Mouse (Mus musculus) heart, postnatal 4 days (tissue): ENCODE results near the gene Gm11237. TPM values are rescaled to one million over a fixed set of nuclear protein-coding genes. Genes with fewer than 3 reads are reported as not detected.
"Not testable (repeated sequence)": the region's sequence is repeated elsewhere in the genome, so short reads cannot be mapped to it uniquely, and the experiment has no call there.

Experiments
- DNase-seq: peaks from one replicate; pipeline ENCODE4 v3.0.0; 2021
- total RNA-seq, 2 experiments: library from RNA; stranded (reverse); gene quantifications; 2 replicates each; pipeline ENCODE4 v1.2.3; 2021

The Gm11237 gene
- not detected for total RNA-seq

DNA sequence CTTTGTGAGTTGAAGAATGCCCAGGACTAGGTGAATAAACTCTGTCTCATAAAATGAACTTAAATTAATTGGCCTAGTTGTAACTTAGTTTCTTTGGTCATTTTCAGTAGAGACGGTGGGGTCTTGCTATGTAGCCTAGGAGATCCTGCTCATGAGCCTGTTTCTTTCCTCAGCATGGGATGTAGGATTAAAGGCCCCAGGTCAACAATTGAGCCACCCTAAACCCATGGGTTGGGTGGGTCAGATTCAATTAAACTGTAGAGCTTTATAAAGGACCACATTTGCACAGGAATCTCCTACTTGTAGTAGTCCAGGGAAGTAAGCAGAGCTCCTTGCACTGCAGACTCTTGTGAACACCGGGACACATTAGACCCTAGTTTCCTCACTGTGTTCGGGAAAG is at the start of gene Gm11237:
Gene Gm11237 (plus strand): TSS at position 301 of the 400 bp plus-strand sequence.
- DNase-seq = not testable (repeated sequence)

GRCm38 (mm10) chr4:73599248-73599647 is 23.5 kb upstream of the Gm11237 start:
- DNase-seq = no peak

GRCm38 (mm10) chr4:73607581-73607980 is 15.2 kb upstream of the Gm11237 start, which contains the start of gene Gm11238:
Gene Gm11238, plus strand, starts transcription at chr4:73607881.
- not testable (repeated sequence) for DNase-seq

DNA sequence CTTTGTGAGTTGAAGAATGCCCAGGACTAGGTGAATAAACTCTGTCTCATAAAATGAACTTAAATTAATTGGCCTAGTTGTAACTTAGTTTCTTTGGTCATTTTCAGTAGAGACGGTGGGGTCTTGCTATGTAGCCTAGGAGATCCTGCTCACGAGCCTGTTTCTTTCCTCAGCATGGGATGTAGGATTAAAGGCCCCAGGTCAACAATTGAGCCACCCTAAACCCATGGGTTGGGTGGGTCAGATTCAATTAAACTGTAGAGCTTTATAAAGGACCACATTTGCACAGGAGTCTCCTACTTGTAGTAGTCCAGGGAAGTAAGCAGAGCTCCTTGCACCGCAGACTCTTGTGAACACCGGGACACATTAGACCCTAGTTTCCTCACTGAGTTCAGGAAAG is 15.0 kb downstream of the Gm11237 start, which contains the start of gene Gm11236:
Gene Gm11236 (plus strand): TSS at position 301 of the 400 bp plus-strand sequence.
- DNase-seq = not testable (repeated sequence)

DNA sequence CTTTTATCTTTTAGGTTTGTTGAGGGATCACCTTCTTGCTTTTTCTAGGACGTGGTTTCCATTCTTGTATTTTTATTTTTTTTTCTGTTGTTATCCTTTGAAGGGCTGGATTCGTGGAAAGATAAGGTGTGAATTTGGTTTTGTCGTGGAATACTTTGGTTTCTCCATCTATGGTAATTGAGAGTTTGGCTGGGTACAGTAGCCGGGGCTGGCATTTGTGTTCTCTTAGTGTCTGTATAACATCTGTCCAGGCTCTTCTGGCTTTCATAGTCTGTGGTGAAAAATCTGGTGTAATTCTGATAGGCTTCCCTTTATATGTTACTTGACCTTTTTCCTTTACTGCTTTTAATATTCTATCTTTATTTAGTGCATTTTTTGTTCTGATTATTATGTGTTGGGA is 39.1 kb downstream of the Gm11237 start:
- DNase-seq = not testable (repeated sequence)

GRCm38 (mm10) chr4:73668054-73668453 is 45.3 kb downstream of the Gm11237 start, which contains the start of gene Gm11239:
Gene Gm11239, plus strand, starts transcription at chr4:73668354.
- DNase-seq = not testable (repeated sequence)

Other genes starting within 250 kb of the Gm11237 start
- gene Gm11487, start 217.9 kb upstream of the Gm11237 start, total RNA-seq = not detected
- gene Gm11238, start 15.1 kb upstream of the Gm11237 start, total RNA-seq = not detected
- gene Gm11236, start 15.1 kb downstream of the Gm11237 start, total RNA-seq = not detected
- not detected for gene Gm11239, start 45.4 kb downstream of the Gm11237 start, total RNA-seq
- gene Gm428, start 60.5 kb downstream of the Gm11237 start, total RNA-seq = not detected
- under 1 TPM; 0.61 to 0.83 TPM for gene Rasef, start 168.0 kb downstream of the Gm11237 start, total RNA-seq